Mouse (Mus musculus): ENCODE measurements around the gene Card19.

- no peak for TF ChIP-seq CTCF (IDR thresholded peaks at IDR 0.05; ENCODE audit: borderline replicate concordance, insufficient read depth, low read length)
- no peak for TF ChIP-seq POLR2A (IDR thresholded peaks at IDR 0.05; ENCODE audit: low read depth, low read length)
Measured at GRCm38 (mm10) chr13:49224729-49225128, 8.9 kb upstream of the Card19 start.

Measured in embryonic fibroblast, embryonic 13.5 days (primary cell).